Comparison of ENCODE assay signal across 8 mouse cellular contexts in the genomic region with DNA sequence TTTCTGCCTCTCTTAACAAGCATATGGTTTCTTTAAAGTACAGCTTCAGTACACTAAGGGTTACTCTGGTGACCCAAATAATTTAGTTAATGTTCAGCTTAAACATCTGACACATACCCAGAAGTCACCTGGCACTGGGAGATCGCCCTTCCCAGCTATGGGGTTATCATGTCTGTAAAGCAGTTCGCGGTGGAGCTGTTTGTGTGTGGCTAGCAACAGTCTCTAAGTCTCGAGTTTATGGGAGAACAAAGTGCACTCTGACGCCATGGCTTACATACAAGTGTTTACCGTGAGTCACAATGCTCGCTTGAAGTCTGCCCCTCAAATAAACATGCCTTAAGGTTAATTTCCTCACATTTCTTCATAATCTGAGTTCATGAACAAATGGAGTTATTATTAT.
A peak's percentile ranks its signal among the peaks of the same experiment; 100 is the strongest.
DNase-seq lines count a peak whose midpoint lies in the region; ATAC-seq and TF ChIP-seq lines count a peak whose summit lies in the region.

No protein-coding gene starts in this region.

- no peak overlapping the region for H3K4me3 ChIP-seq in lung, adult 2 months (replicated peaks; ENCODE audit: extremely low read depth, low read depth, low read length)
- no peak overlapping the region for H3K4me3 ChIP-seq in lung, postnatal 0 days (ENCODE audit: low read depth, low read length)
- no peak overlapping the region for H3K4me3 ChIP-seq in midbrain, embryonic 15.5 days

- H3K36me3 ChIP-seq in lung, postnatal 0 days (ENCODE audit: insufficient read depth, low read length) = no peaks in the 10 kb centered on the region
- no peaks in the 10 kb centered on the region for H3K36me3 ChIP-seq in midbrain, embryonic 15.5 days (replicated peaks)

- DNase-seq in lung, adult 18-20 months = peak; percentile 58 to 77
- no peak for DNase-seq in lung, adult 2 months
- DNase-seq in kidney, postnatal 36 days = peak; percentile 37 to 51
- DNase-seq in lung, postnatal 0 days (ENCODE audit: low spot score) = peak; percentile 85
- DNase-seq in ovary, postnatal 36 days (ENCODE audit: low spot score) = no peak
- no peak for DNase-seq in cerebellum, adult 18-20 months
- no peak for DNase-seq in layer of hippocampus, adult 9-10 months (ENCODE audit: low spot score)

- no peak for TF ChIP-seq CTCF in lung, adult 2 months (IDR thresholded peaks at IDR 0.05; ENCODE audit: insufficient read depth, low read length)
- TF ChIP-seq CTCF in lung, postnatal 0 days (IDR thresholded peaks at IDR 0.05) = no peak

- peak; percentile 95 for ATAC-seq in lung, postnatal 0 days
- no peak for ATAC-seq in midbrain, embryonic 15.5 days (replicated peaks)

- no peaks in the 10 kb centered on the region for H3K27me3 ChIP-seq in lung, postnatal 0 days (replicated peaks; ENCODE audit: insufficient read depth, low read length)
- H3K27me3 ChIP-seq in midbrain, embryonic 15.5 days (replicated peaks) = no peaks in the 10 kb centered on the region

- no peak overlapping the region for H3K4me2 ChIP-seq in lung, postnatal 0 days (replicated peaks; ENCODE audit: low read depth, low read length)
- H3K4me2 ChIP-seq in midbrain, embryonic 15.5 days = no peak overlapping the region

- 38% methylated on average over 7 of the region's 7 CpGs for WGBS in lung, adult 2 months
- WGBS in lung, postnatal 0 days = 39% methylated on average over 7 of the region's 7 CpGs
- WGBS in midbrain, embryonic 15.5 days = 86% methylated on average over 7 of the region's 7 CpGs

- H3K9me3 ChIP-seq in lung, postnatal 0 days (ENCODE audit: low read length) = no peaks in the 10 kb centered on the region
- no peaks in the 10 kb centered on the region for H3K9me3 ChIP-seq in midbrain, embryonic 15.5 days

- peaks cover 6% of the 10 kb centered on the region for H3K4me1 ChIP-seq in lung, adult 2 months (ENCODE audit: control insufficient read depth, insufficient read depth, low read length)
- H3K4me1 ChIP-seq in lung, postnatal 0 days (ENCODE audit: insufficient read depth, low read depth, low read length) = no peaks in the 10 kb centered on the region
- H3K4me1 ChIP-seq in midbrain, embryonic 15.5 days = no peaks in the 10 kb centered on the region; the same call in 1 of the 2 replicates

- no peak for TF ChIP-seq POLR2A in lung, adult 2 months (IDR thresholded peaks at IDR 0.05; ENCODE audit: borderline replicate concordance, extremely low read depth, low read depth, low read length)

- H3K9ac ChIP-seq in lung, postnatal 0 days (replicated peaks; ENCODE audit: low read depth) = no peak overlapping the region
- no peak overlapping the region for H3K9ac ChIP-seq in midbrain, embryonic 15.5 days

- no peak overlapping the region for H3K27ac ChIP-seq in lung, postnatal 0 days (ENCODE audit: low read length)
- H3K27ac ChIP-seq in midbrain, embryonic 15.5 days = no peak overlapping the region

- TF ChIP-seq EP300 in lung, postnatal 0 days (IDR thresholded peaks at IDR 0.05) = peak; percentile 94

Comparison
In these comparisons a context has a peak if more than half of its experiments do, and no peak if none do; other contexts are left out.
1. DNase-seq: peak in lung, adult 18-20 months (2 of 2), kidney, postnatal 36 days (2 of 2) and lung, postnatal 0 days (single experiment); none in lung, adult 2 months (single experiment), ovary, postnatal 36 days (single experiment), cerebellum, adult 18-20 months (0 of 2) and layer of hippocampus, adult 9-10 months (single experiment).